Mouse (Mus musculus) layer of hippocampus, postnatal 14 days (tissue): ENCODE data around the gene Cntnap1. TPM values are rescaled to one million over a fixed set of nuclear protein-coding genes. Genes with fewer than 3 reads are reported as not detected.

ENCODE experiments used
- DNase-seq, 2 experiments: peaks; one replicate each; pipeline ENCODE4 v3.0.0; 2021 to 2022; ENCODE audit warnings: low spot score in 2 of 2, mixed read lengths in 1 of 2
- total RNA-seq, 2 experiments: library from RNA; stranded (reverse); gene quantifications; 2 replicates each; pipeline ENCODE4 v1.2.3; 2021

The Cntnap1 gene
- total RNA-seq, 2 experiments from 2014 or later = 137 to 149 TPM

DNA sequence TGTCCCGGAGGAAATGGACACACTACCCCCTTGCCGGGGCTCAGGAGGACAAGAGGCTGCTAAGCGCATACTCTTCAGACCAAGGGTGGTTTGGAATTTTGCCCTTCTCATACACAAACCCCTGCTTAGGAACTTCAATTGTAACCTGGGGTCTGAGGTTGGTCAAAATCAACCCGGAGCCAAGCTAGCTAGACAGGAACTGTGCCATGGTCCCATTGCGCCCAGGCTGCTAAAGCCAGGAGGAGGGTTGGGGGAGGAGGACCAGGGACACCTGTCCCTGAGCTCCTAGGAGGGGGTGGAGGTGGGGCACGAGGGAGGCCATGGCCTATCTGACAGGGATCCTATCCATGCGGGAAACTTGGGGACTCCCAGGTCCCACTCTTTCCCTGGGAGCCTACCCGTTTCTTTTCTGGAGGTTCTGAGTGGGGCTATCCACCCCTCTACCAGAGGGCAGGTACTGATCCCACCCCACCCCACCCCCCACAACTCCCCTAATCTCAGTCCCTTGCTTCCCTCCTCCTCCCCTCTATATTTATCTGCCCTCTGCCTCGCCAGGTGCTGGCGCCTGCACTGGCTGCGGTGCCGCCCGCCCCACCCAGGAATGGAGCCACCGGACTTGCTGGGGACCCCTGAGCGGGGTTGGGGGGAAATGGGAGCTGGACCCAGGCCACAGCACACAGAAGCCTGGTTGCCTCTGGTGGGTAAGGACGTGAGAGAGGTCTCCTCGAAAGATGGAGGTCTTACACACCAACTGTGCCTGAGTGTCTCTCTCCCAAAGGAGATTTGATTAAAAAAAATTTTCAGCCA lies 819 bp upstream of the Cntnap1 start:
- no peak for DNase-seq

DNA sequence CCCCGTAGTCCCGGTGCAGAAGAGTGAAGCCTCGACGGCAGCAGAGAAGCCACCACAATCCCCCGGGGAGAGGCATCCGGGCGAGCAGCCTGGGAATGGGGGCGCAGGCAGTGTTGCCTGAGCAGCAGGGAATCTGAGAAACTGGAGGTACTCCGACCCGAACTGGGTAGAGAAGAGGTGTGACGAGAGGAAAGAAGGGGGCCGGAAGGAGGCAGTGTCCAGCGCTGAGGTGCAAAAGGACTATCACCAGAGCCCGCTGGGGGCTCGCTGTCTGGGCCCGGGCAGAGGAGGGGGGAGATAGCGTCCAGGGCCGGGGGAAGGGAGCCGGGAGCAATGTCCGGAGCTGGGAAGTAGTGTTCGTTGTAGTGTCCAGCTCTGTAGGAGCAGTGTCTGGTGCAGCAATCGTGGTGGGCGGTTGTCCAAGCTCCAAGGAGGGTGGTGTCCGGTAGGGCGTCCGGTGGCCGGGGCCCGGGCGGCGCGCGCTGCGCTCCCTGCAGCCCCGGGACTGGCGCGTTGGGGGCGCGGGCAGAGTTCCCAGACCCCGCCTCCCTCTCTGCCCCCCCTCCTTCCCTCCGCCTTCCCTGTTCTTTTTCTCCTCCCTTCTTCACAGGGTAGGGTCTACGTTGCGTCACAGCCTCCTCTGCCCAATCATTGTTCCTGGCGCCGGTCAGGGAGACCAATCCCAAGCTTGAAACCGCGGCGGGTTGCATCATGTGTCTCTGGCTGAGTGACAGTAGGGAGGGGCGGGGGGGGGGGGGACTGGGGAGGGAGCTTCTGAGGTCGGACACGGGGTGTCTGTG lies 688 bp downstream of the Cntnap1 start, which contains the start of gene Plekhh3:
Gene Plekhh3 (minus strand): TSS at position 541 of the 800 bp plus-strand sequence.
- DNase-seq = peak; percentile 90 to 98

DNA sequence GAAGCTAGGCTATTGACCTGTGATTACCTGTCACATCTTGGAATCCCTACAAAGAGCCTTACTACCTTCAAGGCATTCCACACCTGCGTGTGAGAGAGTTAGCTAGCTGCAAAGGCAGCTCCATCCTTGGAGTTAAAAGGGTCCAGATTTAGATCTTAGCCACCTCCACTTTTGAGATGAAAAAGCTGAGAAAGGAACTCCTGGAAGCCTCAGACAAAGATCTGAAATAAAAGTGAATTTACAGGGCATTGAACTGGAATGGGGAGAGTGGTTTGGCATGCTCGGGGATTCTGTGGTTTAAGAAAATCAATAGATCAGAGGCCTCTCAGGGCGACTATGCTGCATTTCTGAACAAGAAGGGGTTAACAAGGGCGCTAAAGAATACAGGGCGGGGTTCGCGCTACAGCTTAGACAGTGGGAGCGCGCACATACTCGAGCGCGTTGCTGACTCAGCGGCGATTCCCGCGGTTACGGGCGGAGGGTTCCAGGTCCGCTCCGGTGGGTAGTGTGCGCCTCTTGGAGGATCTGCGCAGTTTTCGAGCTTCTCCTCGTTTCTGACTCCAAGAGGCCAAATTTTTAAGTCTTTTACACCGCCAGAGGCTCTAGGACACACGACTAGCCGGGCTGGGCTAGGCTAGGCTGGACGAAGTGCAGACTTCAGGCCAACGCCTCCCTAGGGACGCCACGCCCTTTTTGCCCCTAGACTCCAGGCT lies 1.6 kb downstream of the Cntnap1 start:
- DNase-seq = peak; percentile 73 to 77

DNA sequence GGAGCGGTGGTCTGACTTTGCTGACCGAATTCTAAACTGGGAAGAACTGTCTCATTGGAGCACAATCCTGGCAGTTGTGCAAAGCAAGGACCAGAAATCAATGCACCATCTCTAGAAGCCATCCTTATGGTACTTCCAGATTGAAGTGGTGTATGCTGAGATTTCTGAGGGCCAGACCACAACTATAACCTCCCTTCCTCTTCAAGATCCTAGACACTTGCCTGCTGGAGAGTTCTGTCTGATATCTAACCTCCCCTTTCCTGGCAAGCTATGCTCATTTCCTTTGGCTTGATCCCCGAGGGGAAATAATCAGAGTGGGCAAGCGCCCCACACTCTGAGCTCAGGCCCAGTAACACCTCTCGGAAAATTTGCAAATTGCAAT lies 2.1 kb downstream of the Cntnap1 start:
- no peak for DNase-seq

DNA sequence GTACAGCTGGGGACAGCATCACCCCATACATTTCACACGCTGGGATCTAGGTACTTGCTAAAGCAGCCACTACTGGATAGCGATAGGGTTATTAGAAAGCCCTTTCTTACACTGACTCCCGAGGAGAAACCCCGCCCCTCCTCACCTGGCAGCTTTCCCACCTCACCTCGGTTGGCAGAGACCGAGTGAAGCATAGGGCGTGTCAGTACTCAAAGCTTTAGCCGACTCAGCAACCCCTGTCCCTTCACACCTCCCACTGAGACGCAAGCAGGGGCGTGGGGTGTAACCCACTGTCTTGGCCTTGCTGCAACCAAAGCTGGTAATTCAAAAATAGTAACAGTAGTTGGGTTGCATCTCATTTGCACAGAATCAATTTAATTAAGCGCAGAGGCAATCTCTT lies 2.8 kb downstream of the Cntnap1 start:
- peak in 1 of 2 experiments; percentile 3 for DNase-seq

DNA sequence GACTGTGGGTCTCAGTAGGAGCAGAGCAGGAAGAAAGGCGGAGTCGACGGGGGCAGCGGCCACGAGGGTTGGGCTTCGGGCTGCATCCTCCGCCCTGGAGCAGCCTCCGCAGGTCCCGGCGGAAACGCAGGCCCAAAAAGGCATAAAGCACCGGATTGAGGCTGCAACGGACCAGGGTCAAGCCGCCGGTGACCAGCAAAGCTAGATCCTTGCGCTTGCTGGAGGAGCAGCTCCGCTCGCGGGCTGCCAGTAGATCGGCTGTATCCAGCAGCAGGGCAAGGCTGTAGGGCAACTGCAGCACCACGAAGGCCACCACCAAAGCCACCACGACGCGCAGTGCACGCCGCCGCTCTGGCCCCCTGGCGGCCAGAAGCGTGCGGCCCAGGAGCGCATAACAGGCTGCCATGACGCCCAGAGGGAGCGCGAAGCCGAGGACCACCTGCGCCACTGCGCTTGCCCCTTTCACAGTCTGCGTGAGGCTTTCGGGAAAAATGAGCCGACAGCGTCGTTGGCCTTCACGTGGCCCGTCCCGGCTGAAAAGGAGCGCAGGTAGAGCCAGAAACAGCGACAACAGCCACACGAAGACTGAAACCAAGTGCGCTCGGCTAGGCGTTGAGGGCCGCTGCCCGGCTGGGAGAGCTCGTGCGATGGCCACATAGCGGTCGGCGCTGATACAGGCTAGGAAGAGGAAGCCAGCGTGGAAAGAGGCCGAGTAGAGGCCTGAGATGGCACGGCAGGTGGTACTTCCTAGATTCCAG lies 3.5 kb downstream of the Cntnap1 start:
- DNase-seq = peak; percentile 67 to 75

DNA sequence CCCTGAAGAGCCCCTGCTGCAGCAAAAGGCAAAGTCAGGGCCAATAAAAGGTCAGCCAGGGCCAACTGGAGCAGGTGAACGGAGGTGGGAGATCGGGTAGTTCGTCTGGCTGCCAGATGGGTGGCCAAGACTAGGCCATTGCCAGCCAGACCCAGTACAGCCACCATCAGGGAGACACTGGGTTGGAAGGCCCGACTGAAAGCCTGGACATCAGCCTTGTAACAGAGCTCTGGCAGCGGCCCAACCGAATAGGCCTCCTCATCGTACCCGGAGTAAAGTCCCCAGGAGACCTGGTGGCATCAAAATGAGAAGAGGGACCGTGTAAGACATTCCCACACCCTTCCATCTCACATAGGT lies 4.0 kb downstream of the Cntnap1 start:
- DNase-seq = no peak

DNA sequence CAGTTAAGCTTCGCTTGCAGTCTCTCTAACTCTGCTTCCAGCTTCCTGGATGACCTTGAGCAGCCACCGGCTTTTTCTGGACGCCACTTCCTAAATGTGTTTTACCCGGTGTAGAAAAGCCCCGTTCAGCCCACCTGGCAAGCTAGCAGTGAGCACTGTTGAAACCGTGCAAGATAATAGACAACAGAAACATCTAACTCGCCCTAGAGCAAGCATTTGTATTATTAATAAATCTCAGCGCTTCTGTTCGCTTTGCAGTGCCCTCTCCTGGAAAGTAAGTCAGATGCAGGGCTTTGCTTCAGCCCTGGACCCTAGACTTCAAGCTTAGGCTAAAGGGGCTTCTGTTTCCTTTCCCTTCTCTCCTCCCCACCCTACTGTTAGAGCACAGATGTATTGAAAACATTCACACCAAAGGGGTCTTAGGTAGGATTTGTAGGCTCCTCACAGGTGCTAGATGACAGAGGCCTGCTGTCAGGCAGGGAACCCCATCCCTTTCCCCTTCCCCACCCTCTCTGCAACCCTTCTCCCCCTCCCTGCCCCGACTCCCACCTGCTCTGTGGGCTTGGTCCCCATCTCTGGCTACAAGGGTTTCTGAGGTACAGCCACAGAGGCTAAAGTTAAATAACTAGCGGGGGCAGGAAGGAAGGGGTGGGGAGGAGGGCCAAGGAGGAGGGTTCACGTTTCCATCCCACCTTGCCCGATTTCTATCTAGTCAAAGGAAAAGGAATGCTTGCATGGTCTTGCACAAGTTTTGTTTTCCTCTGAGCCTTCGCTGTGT lies 4.7 kb downstream of the Cntnap1 start, which contains the start of gene Ccr10:
Gene Ccr10 (minus strand): TSS at position 593 of the 778 bp plus-strand sequence.
- peak in 1 of 2 experiments; percentile 49 for DNase-seq

DNA sequence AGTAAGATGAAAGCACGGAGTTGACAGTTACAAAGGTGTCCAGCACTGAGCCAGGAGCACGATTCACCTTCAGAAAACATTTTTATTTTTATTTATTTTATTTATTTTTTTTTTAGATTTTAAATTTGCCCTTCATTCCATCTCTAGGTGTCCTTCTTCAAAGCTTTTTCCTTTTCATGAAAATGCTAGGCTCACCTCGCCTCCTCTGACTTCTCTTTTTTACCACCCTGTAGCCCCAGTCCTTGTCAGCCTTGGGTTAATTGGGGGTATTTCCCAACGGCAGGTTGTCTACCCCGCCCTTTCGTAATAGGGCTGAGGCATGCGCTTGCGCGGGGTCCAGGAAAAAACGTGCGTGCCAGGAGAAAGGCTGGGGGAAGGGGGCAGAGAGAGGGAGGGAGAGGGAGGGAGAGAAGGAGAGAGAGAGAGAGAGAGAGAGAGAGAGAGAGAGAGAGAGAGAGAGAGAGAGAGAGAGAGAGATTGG lies 5.4 kb downstream of the Cntnap1 start:
- DNase-seq = peak in 1 of 2 experiments; percentile 64

DNA sequence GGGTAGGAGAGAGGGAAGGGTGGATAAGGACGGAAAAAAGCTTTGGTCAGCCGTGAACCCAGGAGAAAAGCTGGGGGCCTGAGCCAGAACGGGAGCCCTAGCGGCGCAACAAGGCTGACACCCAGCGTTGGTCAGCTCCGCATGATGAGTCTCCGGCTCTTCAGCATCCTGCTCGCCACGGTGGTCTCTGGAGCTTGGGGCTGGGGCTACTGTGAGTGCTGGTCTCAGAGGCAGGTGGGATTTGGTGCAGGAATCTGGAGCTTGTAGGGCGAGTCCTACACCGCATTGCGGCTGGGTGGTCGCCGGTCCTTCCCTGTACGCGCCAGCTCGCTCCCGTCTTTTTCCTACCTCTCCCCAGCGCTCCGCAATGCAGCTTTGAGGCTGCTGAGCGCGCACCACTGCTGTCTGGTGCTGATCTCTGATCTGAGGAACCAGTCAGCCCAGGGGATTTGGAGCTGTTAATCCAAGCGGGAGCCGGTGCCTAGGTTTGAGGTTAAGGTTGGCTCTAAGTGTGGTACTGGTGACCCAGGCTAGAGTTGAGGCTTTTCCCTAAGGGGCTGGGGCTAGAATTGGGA lies 5.9 kb downstream of the Cntnap1 start:
- no peak for DNase-seq

DNA sequence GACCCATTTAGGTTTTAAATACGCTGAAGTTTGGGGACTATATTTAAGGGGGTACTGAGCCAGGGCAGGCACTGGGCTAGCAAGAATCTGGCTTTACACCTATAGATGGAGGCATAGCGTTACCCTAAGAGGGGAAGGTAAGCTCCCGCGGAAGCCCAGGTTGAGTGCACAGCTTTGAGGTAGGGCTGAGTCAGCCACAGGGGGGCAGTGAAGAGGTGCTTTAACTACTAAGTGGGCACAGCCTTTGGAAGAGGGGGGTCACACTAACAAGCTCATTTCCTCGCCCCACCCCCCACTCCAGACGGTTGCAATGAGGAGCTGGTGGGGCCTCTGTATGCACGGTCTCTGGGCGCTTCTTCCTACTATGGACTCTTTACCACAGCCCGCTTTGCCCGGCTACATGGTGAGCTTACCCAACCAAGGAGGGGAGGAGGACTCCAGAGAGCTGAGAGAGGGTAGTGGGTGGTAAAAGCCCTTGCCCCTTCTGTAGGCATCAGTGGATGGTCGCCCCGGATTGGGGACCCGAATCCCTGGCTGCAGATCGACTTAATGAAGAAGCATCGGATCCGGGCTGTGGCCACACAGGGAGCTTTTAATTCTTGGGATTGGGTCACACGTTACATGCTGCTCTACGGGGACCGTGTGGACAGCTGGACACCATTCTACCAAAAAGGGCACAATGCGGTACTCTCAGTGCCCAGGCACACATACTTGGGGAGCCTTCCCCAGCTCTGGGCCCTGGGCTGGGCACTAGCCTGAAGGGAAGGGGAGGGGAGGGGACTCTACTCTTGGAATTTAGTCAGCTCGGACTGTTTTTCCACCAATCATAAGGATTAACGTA lies 6.8 kb downstream of the Cntnap1 start:
- DNase-seq = peak; percentile 72 to 73

DNA sequence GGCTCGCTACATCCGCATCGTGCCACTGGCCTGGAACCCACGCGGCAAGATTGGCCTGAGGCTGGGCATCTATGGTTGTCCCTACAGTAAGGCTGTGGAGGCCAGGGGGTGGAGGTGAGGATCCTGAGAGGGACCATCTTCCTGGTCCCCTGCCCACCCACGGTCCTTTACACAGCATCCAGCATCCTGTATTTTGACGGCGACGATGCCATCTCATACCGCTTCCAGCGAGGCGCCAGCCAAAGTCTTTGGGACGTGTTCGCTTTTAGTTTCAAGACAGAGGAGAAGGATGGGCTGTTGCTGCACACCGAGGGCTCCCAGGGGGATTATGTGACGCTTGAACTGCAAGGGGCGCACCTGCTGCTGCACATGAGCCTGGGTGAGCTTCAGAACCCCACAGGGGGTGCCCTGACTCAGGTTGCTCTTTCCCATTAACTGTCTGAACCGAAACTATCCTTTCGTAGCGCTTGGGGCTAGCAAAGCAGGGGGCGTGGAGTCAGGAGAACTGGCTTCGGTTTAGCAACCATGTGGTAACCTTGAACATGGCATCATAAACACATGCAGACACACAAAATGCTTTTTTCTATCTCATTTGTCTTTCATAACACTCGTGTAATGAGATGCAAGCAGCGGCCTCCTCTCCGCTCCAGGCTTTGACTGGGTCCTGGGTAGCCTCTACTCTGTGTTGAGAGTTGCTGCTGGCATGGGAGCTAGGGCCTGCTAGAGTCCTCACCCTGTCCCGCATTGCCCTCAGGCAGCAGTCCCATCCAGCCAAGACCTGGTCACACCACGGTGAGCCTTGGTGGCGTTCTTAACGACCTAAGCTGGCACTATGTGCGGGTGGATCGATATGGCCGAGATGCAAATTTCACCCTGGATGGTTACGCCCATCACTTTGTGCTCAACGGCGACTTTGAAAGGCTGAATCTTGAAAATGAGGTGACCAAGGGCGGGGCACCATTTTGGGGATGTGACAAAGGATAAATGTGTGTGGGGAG lies 8.0 kb downstream of the Cntnap1 start:
- DNase-seq = no peak

DNA sequence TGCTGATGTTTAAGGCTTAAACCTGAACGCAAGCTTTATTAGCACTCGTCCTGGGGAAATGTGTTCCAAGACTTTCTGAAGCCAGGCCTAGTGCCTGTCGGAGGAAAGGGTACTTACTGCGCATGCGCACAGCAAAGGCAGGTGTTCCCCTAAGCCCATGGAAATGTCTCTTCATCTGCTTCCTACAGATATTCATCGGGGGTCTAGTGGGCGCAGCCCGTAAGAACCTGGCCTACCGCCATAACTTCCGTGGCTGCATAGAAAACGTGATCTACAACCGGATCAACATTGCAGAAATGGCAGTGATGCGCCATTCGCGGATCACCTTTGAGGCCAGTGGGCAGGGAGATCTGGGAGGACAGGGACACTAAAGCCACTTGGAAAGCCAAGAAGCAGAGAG lies 9.0 kb downstream of the Cntnap1 start:
- no peak for DNase-seq

DNA sequence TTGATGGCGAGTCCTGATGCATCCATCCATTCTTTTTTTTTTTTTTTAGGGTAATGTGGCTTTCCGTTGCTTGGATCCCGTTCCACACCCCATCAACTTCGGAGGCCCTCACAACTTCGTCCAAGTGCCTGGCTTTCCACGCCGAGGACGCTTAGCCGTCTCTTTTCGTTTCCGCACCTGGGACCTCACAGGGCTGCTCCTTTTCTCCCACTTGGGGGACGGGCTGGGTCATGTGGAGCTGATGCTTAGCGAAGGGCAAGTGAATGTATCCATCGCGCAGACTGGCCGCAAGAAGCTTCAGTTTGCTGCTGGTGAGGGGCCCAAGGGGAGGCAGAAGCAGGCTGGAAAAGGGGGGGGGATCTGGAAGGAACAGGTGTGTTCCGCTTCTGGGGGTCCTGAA lies 9.9 kb downstream of the Cntnap1 start:
- no peak for DNase-seq

DNA sequence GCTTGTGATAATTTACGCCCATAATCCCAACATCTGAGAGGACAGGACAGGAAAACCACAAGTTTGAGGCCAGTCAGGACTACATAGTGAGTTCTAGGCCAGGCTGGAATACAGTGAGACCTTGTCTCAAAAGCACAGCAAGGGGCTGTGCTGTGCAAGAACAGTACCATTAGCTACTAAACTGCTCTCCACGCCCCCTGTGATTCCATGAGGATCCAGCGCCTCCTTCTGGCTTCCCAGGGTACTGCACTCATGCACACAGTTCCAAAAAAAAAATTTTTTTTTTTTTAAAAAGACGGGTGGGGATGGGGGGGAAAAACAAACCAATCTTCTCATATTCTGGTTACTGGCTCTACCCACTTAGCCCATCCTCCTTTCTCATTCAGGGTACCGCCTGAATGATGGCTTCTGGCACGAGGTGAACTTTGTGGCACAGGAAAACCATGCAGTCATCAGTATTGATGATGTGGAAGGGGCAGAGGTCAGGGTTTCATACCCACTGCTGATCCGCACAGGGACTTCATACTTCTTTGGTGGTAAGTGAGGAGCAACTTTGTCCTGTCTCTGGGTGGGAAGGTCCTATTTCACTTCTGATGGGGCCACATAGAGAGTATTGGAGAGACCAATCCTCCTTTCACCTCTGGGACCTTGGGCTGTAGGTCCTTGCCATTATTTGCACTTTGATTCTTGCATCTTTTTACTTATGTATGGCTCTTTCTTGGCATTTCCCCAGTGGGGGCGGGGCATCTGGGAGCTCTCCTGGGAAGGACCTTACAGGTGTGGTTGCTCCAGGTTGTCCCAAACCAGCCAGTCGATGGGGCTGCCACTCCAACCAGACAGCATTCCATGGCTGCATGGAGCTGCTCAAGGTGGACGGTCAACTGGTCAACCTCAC lies 10.8 kb downstream of the Cntnap1 start:
- peak; percentile 60 to 62 for DNase-seq

DNA sequence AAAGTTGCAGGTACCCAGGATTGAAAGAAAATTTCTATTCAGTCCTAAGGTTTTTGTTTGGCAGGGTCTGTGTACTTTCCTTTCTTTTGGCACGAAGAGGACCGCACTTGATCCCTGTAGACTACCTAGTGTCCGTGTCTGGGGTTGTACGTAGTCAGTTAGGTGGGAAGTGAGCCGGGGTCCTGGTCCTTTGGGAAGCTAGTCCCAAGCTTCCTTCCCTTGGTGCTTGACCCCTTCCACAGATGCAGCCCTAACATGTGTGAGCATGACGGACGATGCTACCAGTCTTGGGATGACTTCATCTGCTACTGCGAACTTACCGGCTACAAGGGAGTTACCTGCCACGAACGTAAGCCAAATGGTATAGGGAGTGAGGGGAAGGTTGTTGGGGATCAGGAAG lies 11.6 kb downstream of the Cntnap1 start:
- no peak for DNase-seq
